Mouse (Mus musculus) heart, postnatal 36 days (tissue): ENCODE results near the gene Klrb1. TPM values are rescaled to one million over a fixed set of nuclear protein-coding genes. Genes with fewer than 3 reads are reported as not detected.
"Not testable (repeated sequence)": the region's sequence is repeated elsewhere in the genome, so short reads cannot be mapped to it uniquely, and the experiment has no call there.

Experiments
- DNase-seq, 2 experiments: peaks; one replicate each; pipeline ENCODE4 v3.0.0; 2021 to 2022
- intact Hi-C: fragments of 180-260 bp; cut with DNase I; formaldehyde crosslinking; loops from one replicate; pipeline ENCODE4 v1.15.1; 2025
- total RNA-seq, 2 experiments: library from RNA; stranded (reverse); gene quantifications; 2 replicates each; pipeline ENCODE4 v1.2.3; 2021

Klrb1 gene
- total RNA-seq, 2 experiments from 2014 or later, result not detected

DNA sequence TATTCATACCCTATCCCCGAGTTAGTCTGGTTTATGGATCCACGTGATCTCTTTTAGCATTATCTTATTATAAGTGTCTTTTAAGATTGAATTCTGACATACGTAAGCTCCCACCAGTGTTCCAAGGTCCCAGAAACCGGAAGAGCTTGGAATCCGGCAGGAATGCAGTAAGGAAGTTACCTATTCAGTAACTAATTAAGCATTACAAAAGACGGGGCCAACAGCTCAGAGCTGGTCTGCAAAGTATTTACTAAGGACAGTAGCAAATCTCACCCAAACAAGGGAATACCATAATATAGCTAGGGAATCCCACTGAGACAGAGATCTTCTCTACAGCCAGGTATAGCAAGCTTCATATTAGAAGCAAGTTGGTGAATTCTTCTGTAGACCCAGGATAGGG is 24.1 kb upstream of the Klrb1 start:
- DNase-seq, intact Hi-C loops: not testable (repeated sequence)

DNA sequence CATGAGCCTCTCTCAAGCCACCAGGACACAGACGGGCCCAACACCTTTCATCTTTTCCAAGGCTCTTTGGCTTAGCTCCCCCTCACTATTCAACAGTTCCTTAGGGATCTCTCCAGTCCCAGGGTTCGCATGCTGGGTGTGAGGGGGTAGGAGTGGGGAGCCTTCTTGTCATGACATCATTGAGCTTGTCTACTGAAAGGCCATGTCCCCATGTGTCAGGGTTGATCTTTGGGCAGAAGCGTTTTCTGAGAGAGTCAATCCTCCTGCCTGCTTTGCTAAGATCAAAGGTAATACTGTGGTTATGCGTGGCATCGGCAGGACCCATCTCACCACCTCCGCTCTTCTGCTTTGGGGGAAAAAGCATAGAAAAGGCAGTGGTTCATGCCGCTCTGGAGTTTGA is 14.6 kb upstream of the Klrb1 start:
- intact Hi-C loops, result no loop called here
- DNase-seq, result no peak

DNA sequence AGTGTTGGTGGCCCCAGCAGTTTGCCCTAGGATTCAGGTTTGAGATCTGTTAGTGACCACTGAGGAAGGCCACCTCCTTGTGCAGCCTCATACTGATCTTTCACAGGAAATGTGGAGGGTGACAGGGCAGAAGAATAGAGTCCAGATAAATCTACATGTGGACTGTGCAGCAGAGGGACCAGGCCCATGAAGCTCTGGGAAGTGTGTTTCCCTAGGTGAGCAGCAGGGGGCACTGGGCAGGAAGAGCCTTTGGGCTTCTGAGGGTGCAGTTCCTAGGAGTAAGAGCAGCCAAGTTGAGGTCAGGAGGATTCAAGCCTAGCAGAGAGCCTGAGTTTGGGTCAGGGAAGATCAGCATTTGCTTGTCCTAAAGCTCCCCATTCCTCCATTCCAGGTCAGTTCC is 13.2 kb upstream of the Klrb1 start:
- peak in 1 of 2 experiments; percentile 28 for DNase-seq
- intact Hi-C loops, result no loop called here

DNA sequence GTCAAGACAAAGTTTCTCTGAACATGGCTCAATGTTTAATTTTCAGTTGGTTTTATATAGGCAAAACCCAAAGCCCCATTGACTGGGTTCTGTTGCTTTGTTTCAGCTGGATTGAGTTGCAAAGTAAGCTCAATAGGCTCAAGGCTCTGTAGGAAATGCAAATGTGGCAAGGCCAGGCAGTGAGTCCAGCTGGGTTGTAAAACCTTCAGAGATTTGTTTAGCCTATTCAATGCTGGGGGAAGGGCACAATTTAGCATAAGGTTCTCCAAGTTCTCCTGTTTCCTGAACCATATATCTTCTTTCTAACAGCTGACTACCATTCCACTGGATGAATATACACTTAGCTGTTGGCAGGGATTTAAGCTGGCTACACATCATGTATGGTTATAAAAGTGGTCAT is 12.0 kb upstream of the Klrb1 start:
- DNase-seq, result no peak
- intact Hi-C loops, result no loop called here

DNA sequence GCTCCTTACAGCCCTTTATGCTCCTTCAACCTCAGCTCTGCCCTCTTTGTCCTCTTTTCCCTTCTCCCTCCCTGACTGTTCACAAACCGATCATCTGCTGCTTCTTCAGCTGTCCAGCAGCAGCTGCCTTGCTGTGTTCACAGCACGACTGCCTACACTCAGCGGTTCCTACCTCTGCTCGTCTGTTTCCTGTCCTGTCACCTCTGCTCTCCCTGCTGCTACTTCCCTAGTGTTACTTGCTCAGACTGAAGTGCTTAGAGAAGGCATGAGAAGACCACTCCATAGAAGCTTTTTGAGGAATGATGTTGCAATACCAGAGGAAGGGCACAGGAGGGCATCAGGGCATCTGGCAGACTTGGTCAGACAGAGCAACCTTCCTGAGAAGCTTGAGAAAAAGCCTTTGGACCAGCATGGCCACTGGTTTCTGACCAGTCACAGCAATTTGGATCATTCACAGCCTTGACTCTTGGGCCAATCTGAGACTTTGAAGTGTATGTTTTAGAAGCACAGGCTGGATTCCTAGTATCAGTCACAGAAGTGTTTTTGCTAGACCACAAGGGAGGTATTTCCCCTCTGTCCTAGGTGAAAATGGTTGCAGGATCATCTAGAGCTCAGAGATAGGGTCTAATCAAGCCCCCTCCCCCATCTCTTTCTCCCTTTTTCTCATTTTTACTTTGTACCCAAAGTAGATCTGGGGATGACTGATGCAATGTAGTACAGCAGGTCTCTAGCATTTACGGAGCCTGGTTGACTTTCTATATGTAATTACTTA is 11.2 kb upstream of the Klrb1 start:
- DNase-seq, result no peak
- intact Hi-C loops, result no loop called here

DNA sequence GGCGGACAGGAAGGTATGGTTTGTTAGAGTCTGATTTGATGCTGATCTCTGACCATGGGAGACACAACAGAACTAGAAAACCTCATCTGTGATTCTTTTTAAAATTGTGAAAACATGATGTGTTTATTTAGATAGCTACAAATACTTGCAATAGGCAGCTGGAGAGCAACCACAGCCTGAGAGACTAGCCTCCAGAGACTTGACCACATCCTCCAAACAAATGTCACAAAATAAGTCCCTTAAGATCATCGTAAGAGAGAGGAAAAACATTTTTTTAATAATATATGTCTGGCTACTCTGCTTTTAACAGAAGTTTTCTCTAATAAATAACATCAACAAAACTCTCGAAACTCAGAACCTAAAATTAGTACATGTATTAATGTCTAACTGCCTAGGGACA is 9.2 kb upstream of the Klrb1 start:
- intact Hi-C loops, result no loop called here

DNA sequence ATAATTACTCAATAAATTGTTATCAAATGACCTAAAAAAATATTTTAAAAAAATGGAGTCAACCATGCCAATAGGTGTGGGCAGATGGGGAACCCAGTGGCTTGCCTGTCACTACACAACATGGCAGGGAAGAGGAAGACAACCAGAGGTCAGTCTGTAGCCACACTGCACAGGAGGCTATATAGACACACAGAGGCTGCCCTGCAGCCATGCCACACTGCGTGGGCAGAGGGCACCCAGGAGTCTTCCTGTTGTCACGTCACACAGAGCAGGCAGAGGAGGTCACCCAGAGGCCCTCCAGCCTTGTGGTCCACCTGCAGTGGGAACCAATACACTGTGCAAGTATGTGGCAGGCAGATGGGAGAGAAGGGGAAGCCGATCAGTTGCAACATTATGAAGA is 21.2 kb downstream of the Klrb1 start:
- intact Hi-C loops, result no loop called here
- DNase-seq, result no peak

More for the DNA sequence above, 9.2 kb upstream of the Klrb1 start:
- DNase-seq, result no peak

DNA sequence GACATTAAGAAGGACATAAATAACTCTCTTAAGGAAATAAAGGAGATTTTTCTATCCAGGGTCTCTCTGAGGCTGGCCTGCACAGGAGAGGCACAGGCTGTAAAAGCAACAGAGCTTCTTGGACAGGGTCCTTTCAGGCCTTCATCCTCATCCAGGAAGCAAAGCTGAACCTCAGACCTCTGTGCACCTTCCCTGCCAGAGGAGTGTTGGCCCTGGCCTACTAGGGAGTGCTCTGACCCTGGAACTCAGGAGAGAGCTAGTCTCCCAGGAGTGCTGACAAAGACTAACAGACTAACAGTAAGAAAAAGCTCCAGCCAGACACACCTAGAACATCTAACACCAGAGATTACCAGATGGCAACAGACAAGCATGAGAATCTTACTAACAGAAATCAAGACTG is 43.3 kb downstream of the Klrb1 start:
- no peak for DNase-seq
- intact Hi-C loops, result no loop called here

DNA sequence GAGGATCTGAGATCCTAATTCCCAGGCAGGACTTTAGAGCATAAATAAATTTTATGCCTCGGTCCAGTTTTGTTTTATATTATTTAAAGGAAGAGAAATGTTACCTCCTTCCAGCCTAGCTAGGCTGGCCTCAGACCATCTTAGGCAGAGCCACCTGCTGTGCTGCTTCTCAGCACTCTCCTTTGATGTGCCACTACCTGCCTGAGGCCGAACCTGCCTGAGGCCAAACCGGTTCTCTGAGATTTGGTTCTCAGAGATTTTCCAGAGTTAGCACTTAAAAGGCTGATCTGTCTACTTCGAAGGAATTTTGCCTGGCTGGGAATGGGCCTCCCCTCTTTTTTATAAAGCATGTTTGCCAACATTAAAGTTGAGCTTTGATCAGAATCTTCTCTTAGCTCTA is 52.9 kb downstream of the Klrb1 start:
- intact Hi-C loops, result no loop called here
- no peak for DNase-seq

DNA sequence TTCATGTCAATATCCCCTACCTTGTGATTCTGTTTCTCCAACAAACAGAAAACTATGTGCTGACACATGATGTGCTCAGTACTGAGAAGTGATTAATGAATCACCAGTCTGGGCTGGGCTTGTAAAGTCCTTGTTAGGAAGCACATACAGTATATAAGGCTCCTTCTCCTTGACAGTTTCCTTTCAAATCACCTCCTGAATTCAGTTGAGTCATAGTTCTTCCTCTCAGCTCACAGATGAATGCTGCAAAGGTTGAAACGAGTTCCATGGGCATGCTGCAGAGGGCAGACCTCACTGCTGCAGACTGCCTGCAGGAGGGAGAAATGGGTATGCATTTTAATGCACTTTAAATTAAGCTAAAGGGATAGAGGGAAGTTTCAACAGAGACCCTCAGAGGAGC is 60.7 kb downstream of the Klrb1 start, which contains the start of gene Clec2h:
TSS of gene Clec2h (plus strand) at position 180 of the 400 bp plus-strand sequence.
- no peak for DNase-seq
- intact Hi-C loops, result no loop called here

DNA sequence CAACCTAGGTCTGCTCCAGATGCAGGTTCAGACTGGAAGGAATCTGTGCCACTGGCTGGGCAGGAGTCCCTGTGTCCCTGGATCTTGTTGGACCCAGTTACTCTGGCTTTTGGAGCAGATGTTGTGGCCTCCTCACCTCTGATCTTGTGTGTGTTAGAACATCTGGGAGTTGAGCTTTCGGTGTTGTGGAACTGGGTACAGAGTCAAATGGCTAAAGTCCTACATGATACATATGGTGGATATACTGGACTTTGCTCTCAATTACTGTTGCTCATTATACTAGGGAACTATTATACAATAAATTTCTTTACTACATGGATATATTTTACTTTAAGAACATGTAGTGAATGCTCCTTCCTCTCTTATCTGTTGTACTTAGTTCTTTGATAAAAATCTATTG is 61.6 kb downstream of the Klrb1 start:
- DNase-seq, result no peak
- intact Hi-C loops, result no loop called here

Other genes with a start within 250 kb of the Klrb1 start
- 1 to 10 TPM; 1.2 to 2.2 TPM for gene Pzp, start 196.3 kb downstream of the Klrb1 start, total RNA-seq
- gene A2ml1, start 141.5 kb downstream of the Klrb1 start, total RNA-seq, result not detected
- gene Klrb1a, start 99.5 kb downstream of the Klrb1 start, total RNA-seq, result not detected
- under 1 TPM in 1 of 2 experiments, not detected in 1; 0.31 TPM for gene Clec2h, start 60.7 kb downstream of the Klrb1 start, total RNA-seq
- under 1 TPM in 1 of 2 experiments, not detected in 1; 0.16 TPM for gene Klrb1c, start 66.2 kb upstream of the Klrb1 start, total RNA-seq
- not detected for gene Gm44511, start 103.3 kb upstream of the Klrb1 start, total RNA-seq
- not detected for gene Klrb1b, start 103.3 kb upstream of the Klrb1 start, total RNA-seq
- gene Clec2i, start 164.5 kb upstream of the Klrb1 start, total RNA-seq, result not detected
- gene BC035044, start 168.1 kb upstream of the Klrb1 start, total RNA-seq, result under 1 TPM in 1 of 2 experiments, not detected in 1; 0.38 TPM
- gene Clec2g, start 211.3 kb upstream of the Klrb1 start, total RNA-seq, result 1 to 10 TPM; 3.5 to 3.6 TPM